Mouse (Mus musculus) liver, adult 2 months (tissue): ENCODE measurements at regions not wholly inside any gene's neighbourhood (a gene's known extent, or its start where the extent isn't known, plus 50 kb on each side); places are given as distances from the start of the nearest gene placed in this dataset.

Experiments
- CTCF ChIP-seq: fragments of 200-500 bp; IDR thresholded peaks from 2 replicates; pipeline ENCODE4 v1.5.1; 2011; ENCODE audit warnings: low read depth, low read length, control low read depth
- POLR2A ChIP-seq: fragments of 200-500 bp; IDR thresholded peaks from 2 replicates; pipeline ENCODE4 v1.6.1; 2011; ENCODE audit warnings: low read length, control low read depth; ENCODE audit not compliant: insufficient read depth; ENCODE audit errors: extremely low read depth

DNA sequence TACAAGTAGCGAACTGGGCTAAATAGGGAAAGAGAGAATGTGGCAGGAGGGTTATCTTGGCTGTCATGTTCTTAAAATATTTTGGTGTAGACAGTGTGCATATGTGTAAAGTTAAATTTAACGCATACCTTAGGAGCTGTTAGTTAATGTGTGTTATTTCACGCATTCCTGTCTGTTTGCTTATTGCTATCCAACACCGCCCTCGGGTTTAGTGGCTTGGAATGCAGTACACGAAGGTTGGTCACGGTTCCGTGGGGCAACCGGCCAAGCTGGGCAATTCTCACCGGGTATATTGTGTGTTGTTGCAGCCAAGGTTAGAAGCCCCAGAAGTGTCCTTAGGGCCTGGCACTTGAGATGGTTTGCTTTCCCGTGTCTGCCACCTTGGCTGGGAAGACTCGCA lies 105.6 kb downstream of the Ppp4r2 start:
- TF ChIP-seq CTCF: no peak
- TF ChIP-seq POLR2A: no peak
